Mouse (Mus musculus): ENCODE data around the gene Olfr885. TPM values are rescaled to one million over a fixed set of nuclear protein-coding genes. Genes with fewer than 3 reads are reported as not detected.

Olfr885 gene
- polyA plus RNA-seq (2014; fragmentation: Nextera tagmentation; extraction: Ambion mirVana), result not detected in 2 replicates

GRCm38 (mm10) chr9:38061022-38061421 lies at the start of gene Olfr885:
Gene Olfr885 (plus strand): TSS chr9:38061322.
- Histone ChIP-seq H3K9me3 (ENCODE audit: control insufficient read depth, low read length) (no peaks in the 10 kb centered on the region), H3K4me2 (replicated peaks; ENCODE audit: low read depth, low read length) (no peak within 1 kb of the TSS), H3K4me3 (ENCODE audit: low read length) (no peak within 1 kb of the TSS), H3K27me3 (ENCODE audit: control insufficient read depth, insufficient read depth, low read length) (no peaks in the 10 kb centered on the region), H3K9ac (ENCODE audit: low read depth, low read length) (no peak within 1 kb of the TSS), H3K27ac (ENCODE audit: low read depth, low read length) (no peak within 1 kb of the TSS), H3K4me1 (ENCODE audit: control insufficient read depth, insufficient read depth, low read length) (no peaks in the 10 kb centered on the region), H3K36me3 (ENCODE audit: control insufficient read depth, insufficient read depth, low read length) (no peaks in the 10 kb centered on the region)
- 90% methylated on average over 3 of the region's 3 CpGs for WGBS
- no peak for ATAC-seq (ENCODE audit: low FRiP score, low TSS enrichment)

- H3K9me3 ChIP-seq (ENCODE audit: control insufficient read depth, low read length), result no peaks in the 10 kb centered on the region
- no peaks in the 10 kb centered on the region for H3K36me3 ChIP-seq (ENCODE audit: control insufficient read depth, insufficient read depth, low read length)
- no peak for ATAC-seq (ENCODE audit: low FRiP score, low TSS enrichment)
- H3K9ac ChIP-seq (ENCODE audit: low read depth, low read length), result no peak within 1 kb of the TSS
- H3K4me1 ChIP-seq (ENCODE audit: control insufficient read depth, insufficient read depth, low read length), result no peaks in the 10 kb centered on the region
- H3K27me3 ChIP-seq (ENCODE audit: control insufficient read depth, insufficient read depth, low read length), result no peaks in the 10 kb centered on the region
- 95% methylated on average over 1 of the region's 1 CpGs for WGBS
- no peak within 1 kb of the TSS for H3K27ac ChIP-seq (ENCODE audit: low read depth, low read length)
- H3K4me2 ChIP-seq (replicated peaks; ENCODE audit: low read depth, low read length), result no peak within 1 kb of the TSS
- H3K4me3 ChIP-seq (ENCODE audit: low read length), result no peak within 1 kb of the TSS
These were observed 35.6 kb upstream of the Olfr885 start, which contains the start of gene Olfr883 for GRCm38 (mm10) chr9:38025508-38025907. Gene Olfr883 (plus strand): TSS chr9:38025808.

- Histone ChIP-seq H3K9ac (ENCODE audit: low read depth, low read length) (no peak within 1 kb of the TSS), H3K4me1 (ENCODE audit: control insufficient read depth, insufficient read depth, low read length) (no peaks in the 10 kb centered on the region), H3K27ac (ENCODE audit: low read depth, low read length) (no peak within 1 kb of the TSS), H3K9me3 (ENCODE audit: control insufficient read depth, low read length) (no peaks in the 10 kb centered on the region), H3K4me3 (ENCODE audit: low read length) (no peak within 1 kb of the TSS), H3K4me2 (replicated peaks; ENCODE audit: low read depth, low read length) (no peak within 1 kb of the TSS), H3K36me3 (ENCODE audit: control insufficient read depth, insufficient read depth, low read length) (no peaks in the 10 kb centered on the region), H3K27me3 (ENCODE audit: control insufficient read depth, insufficient read depth, low read length) (no peaks in the 10 kb centered on the region)
- 65% methylated on average over 1 of the region's 1 CpGs for WGBS
- no peak for ATAC-seq (ENCODE audit: low FRiP score, low TSS enrichment)
These were observed 14.9 kb upstream of the Olfr885 start, which contains the start of gene Olfr884 for GRCm38 (mm10) chr9:38046255-38046654. Gene Olfr884 (plus strand): TSS chr9:38046555.

GRCm38 (mm10) chr9:38083772-38084171 lies 22.6 kb downstream of the Olfr885 start, which contains the start of gene Olfr887:
Gene Olfr887 (plus strand): TSS chr9:38084072.
- Histone ChIP-seq H3K4me1 (ENCODE audit: control insufficient read depth, insufficient read depth, low read length) (no peaks in the 10 kb centered on the region), H3K27me3 (ENCODE audit: control insufficient read depth, insufficient read depth, low read length) (no peaks in the 10 kb centered on the region), H3K4me2 (replicated peaks; ENCODE audit: low read depth, low read length) (no peak within 1 kb of the TSS), H3K36me3 (ENCODE audit: control insufficient read depth, insufficient read depth, low read length) (no peaks in the 10 kb centered on the region), H3K9me3 (ENCODE audit: control insufficient read depth, low read length) (no peaks in the 10 kb centered on the region), H3K9ac (ENCODE audit: low read depth, low read length) (no peak within 1 kb of the TSS), H3K27ac (ENCODE audit: low read depth, low read length) (no peak within 1 kb of the TSS), H3K4me3 (ENCODE audit: low read length) (no peak within 1 kb of the TSS)
- WGBS, result 82% methylated on average over 1 of the region's 1 CpGs
- ATAC-seq (ENCODE audit: low FRiP score, low TSS enrichment), result no peak

GRCm38 (mm10) chr9:38107828-38108227 lies 46.7 kb downstream of the Olfr885 start, which contains the start of gene Olfr888:
Gene Olfr888 (plus strand): TSS chr9:38108128.
- H3K9me3 ChIP-seq (ENCODE audit: control insufficient read depth, low read length), result no peaks in the 10 kb centered on the region
- WGBS, result 89% methylated on average over 1 of the region's 1 CpGs
- ATAC-seq (ENCODE audit: low FRiP score, low TSS enrichment), result no peak

More at GRCm38 (mm10) chr9:38107828-38108227, 46.7 kb downstream of the Olfr885 start, which contains the start of gene Olfr888:
- Histone ChIP-seq H3K4me1 (ENCODE audit: control insufficient read depth, insufficient read depth, low read length) (no peaks in the 10 kb centered on the region), H3K27me3 (ENCODE audit: control insufficient read depth, insufficient read depth, low read length) (no peaks in the 10 kb centered on the region), H3K36me3 (ENCODE audit: control insufficient read depth, insufficient read depth, low read length) (no peaks in the 10 kb centered on the region), H3K27ac (ENCODE audit: low read depth, low read length) (no peak within 1 kb of the TSS), H3K4me3 (ENCODE audit: low read length) (no peak within 1 kb of the TSS), H3K4me2 (replicated peaks; ENCODE audit: low read depth, low read length) (no peak within 1 kb of the TSS), H3K9ac (ENCODE audit: low read depth, low read length) (no peak within 1 kb of the TSS)

Other genes with a start within 250 kb of the Olfr885 start
- not detected in 2 replicates for gene Olfr877, start 207.1 kb upstream of the Olfr885 start, polyA plus RNA-seq (2014; fragmentation: Nextera tagmentation; extraction: Ambion mirVana)
- not detected in 2 replicates for gene Olfr145, start 164.6 kb upstream of the Olfr885 start, polyA plus RNA-seq (2014; fragmentation: Nextera tagmentation; extraction: Ambion mirVana)
- not detected in 2 replicates for gene Olfr878, start 143.5 kb upstream of the Olfr885 start, polyA plus RNA-seq (2014; fragmentation: Nextera tagmentation; extraction: Ambion mirVana)
- gene Olfr881, start 69.5 kb upstream of the Olfr885 start, polyA plus RNA-seq (2014; fragmentation: Nextera tagmentation; extraction: Ambion mirVana), result not detected in 2 replicates
- gene Olfr883, start 35.5 kb upstream of the Olfr885 start, polyA plus RNA-seq (2014; fragmentation: Nextera tagmentation; extraction: Ambion mirVana), result not detected in 2 replicates
- gene Olfr884, start 14.8 kb upstream of the Olfr885 start, polyA plus RNA-seq (2014; fragmentation: Nextera tagmentation; extraction: Ambion mirVana), result not detected in 2 replicates
- not detected in 2 replicates for gene Olfr887, start 22.8 kb downstream of the Olfr885 start, polyA plus RNA-seq (2014; fragmentation: Nextera tagmentation; extraction: Ambion mirVana)
- not detected in 2 replicates for gene Olfr888, start 46.8 kb downstream of the Olfr885 start, polyA plus RNA-seq (2014; fragmentation: Nextera tagmentation; extraction: Ambion mirVana)
- 0.07 TPM in 1 of 2 replicates, not detected in the other for gene Olfr889, start 53.9 kb downstream of the Olfr885 start, polyA plus RNA-seq (2014; fragmentation: Nextera tagmentation; extraction: Ambion mirVana)
- gene Olfr890, start 81.2 kb downstream of the Olfr885 start, polyA plus RNA-seq (2014; fragmentation: Nextera tagmentation; extraction: Ambion mirVana), result not detected in 2 replicates
- not detected in 2 replicates for gene Olfr891, start 119.5 kb downstream of the Olfr885 start, polyA plus RNA-seq (2014; fragmentation: Nextera tagmentation; extraction: Ambion mirVana)
- gene Olfr893, start 147.0 kb downstream of the Olfr885 start, polyA plus RNA-seq (2014; fragmentation: Nextera tagmentation; extraction: Ambion mirVana), result not detected in 2 replicates
- gene Olfr894, start 156.7 kb downstream of the Olfr885 start, polyA plus RNA-seq (2014; fragmentation: Nextera tagmentation; extraction: Ambion mirVana), result not detected in 2 replicates
- not detected in 2 replicates for gene Olfr143, start 191.5 kb downstream of the Olfr885 start, polyA plus RNA-seq (2014; fragmentation: Nextera tagmentation; extraction: Ambion mirVana)
- not detected in 2 replicates for gene Olfr895, start 206.5 kb downstream of the Olfr885 start, polyA plus RNA-seq (2014; fragmentation: Nextera tagmentation; extraction: Ambion mirVana)
- not detected in 2 replicates for gene Olfr896-ps1, start 229.8 kb downstream of the Olfr885 start, polyA plus RNA-seq (2014; fragmentation: Nextera tagmentation; extraction: Ambion mirVana)

Data from kidney, embryonic 14.5 days (tissue).